Mouse (Mus musculus) heart, embryonic 15.5 days (tissue): ENCODE results near the gene Olfr901. TPM values are rescaled to one million over a fixed set of nuclear protein-coding genes. Genes with fewer than 3 reads are reported as not detected.
"Not testable (repeated sequence)": the region's sequence is repeated elsewhere in the genome, so short reads cannot be mapped to it uniquely, and the experiment has no call there.

Source experiments
- ATAC-seq: fragments of 200-750 bp; cut with Nextera tagmentation; replicated peaks from 2 replicates; pipeline ENCODE4 v1.8.0; 2017; ENCODE audit warnings: low read depth, moderate TSS enrichment; ENCODE audit not compliant: insufficient number of reproducible peaks, insufficient read depth, low FRiP score
- H3K27ac ChIP-seq: fragments of 300-500 bp; sonication (generic); 2 replicates; pipeline ENCODE4 v1.5.1; 2015; ENCODE audit warnings: mild to moderate bottlenecking, inconsistent platforms
- H3K27me3 ChIP-seq: fragments of 300-500 bp; sonication (generic); 2 replicates; pipeline ENCODE4 v1.6.1; 2015; ENCODE audit warnings: inconsistent platforms
- H3K36me3 ChIP-seq: fragments of 300-500 bp; sonication (generic); 2 replicates; pipeline ENCODE4 v1.6.1; 2015; ENCODE audit warnings: mild to moderate bottlenecking, inconsistent platforms
- H3K4me1 ChIP-seq: fragments of 300-500 bp; sonication (generic); replicated peaks from 2 replicates; pipeline ENCODE4 v1.6.1; 2015; ENCODE audit warnings: inconsistent platforms
- H3K4me2 ChIP-seq: fragments of 300-500 bp; sonication (generic); 2 replicates; pipeline ENCODE4 v1.6.1; 2015; ENCODE audit warnings: inconsistent platforms, mild to moderate bottlenecking, moderate library complexity
- H3K4me3 ChIP-seq: fragments of 300-500 bp; sonication (generic); 2 replicates; pipeline ENCODE4 v1.5.1; 2015; ENCODE audit warnings: mild to moderate bottlenecking, inconsistent platforms
- H3K9ac ChIP-seq: fragments of 300-500 bp; sonication (generic); 2 replicates; pipeline ENCODE4 v1.6.1; 2015; ENCODE audit warnings: mild to moderate bottlenecking, inconsistent platforms
- H3K9me3 ChIP-seq: fragments of 300-500 bp; sonication (generic); replicated peaks from 2 replicates; pipeline ENCODE4 v1.6.1; 2016; ENCODE audit warnings: inconsistent platforms
- WGBS: fragments of 180-500 bp; shearing (Covaris S2); methylation state at CpG from one replicate; pipeline ENCODE4 v1.1.7; 2015; ENCODE audit warnings: mixed read lengths; 5-methylcytosine and 5-hydroxymethylcytosine counted together
- polyA plus RNA-seq: library from polyadenylated mRNA; unstranded; fragments of >200 nt; fragmentation: Nextera tagmentation; extraction: Ambion mirVana; gene quantifications from 2 replicates; pipeline ENCODE4 v1.2.1, GENCODE M21; 2015

The Olfr901 gene
- polyA plus RNA-seq: not detected in 2 replicates

DNA sequence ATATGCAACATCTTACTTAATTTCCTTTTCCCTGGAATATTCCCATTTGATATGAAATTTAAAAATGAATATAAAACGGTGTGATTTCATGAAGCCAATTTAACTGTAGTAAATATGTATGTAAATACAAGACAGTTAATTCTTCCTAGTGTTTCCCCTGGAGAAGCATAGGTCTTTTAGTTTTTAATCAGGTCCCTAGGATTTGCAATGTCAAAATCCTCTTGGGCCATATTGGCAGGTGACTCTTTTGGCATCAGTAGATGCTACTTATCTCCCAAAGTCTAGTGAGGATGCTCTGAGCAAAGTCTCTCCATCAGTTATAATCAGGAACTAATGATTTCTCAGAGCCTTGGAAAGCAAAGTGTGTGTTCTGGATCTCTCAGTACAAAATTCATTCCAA lies at the start of gene Olfr901:
TSS of gene Olfr901 (plus strand) at position 301 of the 400 bp plus-strand sequence.
- Histone ChIP-seq H3K27ac (no peak within 1 kb of the TSS), H3K4me3 (no peak within 1 kb of the TSS), H3K9me3 (no peaks in the 10 kb centered on the region), H3K4me2 (no peak within 1 kb of the TSS), H3K9ac (no peak within 1 kb of the TSS), H3K36me3 (no peaks in the 10 kb centered on the region), H3K4me1 (no peaks in the 10 kb centered on the region), H3K27me3 (no peaks in the 10 kb centered on the region)
- 67% methylated on average over 1 of the region's 1 CpGs for WGBS
- ATAC-seq: no peak

DNA sequence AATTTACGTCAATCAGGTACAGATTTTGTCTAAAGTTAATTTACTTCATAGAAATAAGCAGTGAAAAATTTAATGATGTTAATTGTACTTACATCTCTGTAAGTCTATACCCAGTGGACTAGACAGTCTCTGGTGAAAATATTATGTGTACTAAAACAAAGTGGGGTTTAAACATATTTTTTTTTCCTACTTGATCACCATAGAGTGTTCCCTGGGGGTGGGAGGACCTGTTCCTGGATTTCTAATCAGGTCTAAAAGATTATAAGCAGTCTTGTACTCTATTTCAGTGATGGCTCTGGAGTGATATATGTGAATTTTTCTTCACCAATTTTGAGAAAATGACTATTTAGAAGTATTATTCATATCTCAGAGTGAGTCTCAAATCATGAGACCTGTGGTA lies 27.9 kb upstream of the Olfr901 start, which contains the start of gene Olfr147:
TSS of gene Olfr147 (plus strand) at position 301 of the 400 bp plus-strand sequence.
- Histone ChIP-seq H3K27ac (no peak within 1 kb of the TSS), H3K9me3 (no peaks in the 10 kb centered on the region), H3K4me2 (no peak within 1 kb of the TSS), H3K36me3 (no peaks in the 10 kb centered on the region), H3K9ac (no peak within 1 kb of the TSS), H3K27me3 (no peaks in the 10 kb centered on the region), H3K4me1 (no peaks in the 10 kb centered on the region), H3K4me3 (no peak within 1 kb of the TSS)
- ATAC-seq: no peak
- 65% methylated on average over 1 of the region's 1 CpGs for WGBS

DNA sequence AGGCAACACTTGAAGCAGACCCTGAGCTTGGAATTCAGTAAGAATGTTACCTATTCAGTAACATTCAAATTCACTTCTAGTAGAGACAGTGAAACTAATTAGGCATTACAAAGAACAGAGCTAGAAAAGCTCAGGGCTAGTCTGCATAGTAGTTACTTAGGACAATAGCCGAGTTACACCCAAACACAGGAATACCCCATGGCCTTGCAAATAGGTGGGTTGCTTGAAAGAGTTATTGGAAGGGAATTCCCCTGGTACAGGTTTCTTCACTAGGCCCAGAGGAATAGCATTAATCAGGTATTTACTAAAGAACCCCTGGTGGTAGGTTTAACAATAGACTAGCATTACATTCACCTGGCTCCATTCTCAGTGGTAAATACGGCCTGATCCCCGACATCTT lies 21.8 kb upstream of the Olfr901 start:
- H3K9ac ChIP-seq, ATAC-seq, H3K4me3 ChIP-seq, H3K27me3 ChIP-seq, H3K4me1 ChIP-seq, H3K36me3 ChIP-seq, H3K9me3 ChIP-seq, H3K27ac ChIP-seq, H3K4me2 ChIP-seq: not testable (repeated sequence)
- 87% methylated on average over 3 of the region's 3 CpGs for WGBS

DNA sequence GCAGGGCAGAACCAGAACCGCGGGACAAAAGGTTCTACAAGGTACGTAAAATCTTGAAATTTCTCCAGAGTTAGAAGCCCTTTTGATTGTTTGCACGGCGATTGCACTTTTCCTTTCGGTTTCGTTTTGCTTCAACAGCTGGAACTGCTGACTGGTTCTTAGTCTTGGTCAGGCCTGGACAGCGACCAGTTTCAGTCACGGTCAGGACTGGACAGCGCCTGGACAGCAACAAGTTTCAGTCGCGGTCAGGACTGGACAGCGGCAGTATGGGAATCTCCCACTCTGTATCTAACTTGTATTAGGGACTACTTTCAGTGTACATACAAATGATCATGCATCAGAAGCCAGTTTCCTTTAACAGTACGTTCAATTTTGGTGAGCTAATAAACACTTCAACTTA lies 15.8 kb upstream of the Olfr901 start:
- WGBS: 87% methylated on average over 14 of the region's 14 CpGs
- H3K36me3 ChIP-seq, H3K4me1 ChIP-seq, H3K4me3 ChIP-seq, H3K27ac ChIP-seq, H3K9me3 ChIP-seq, H3K9ac ChIP-seq, ATAC-seq, H3K27me3 ChIP-seq, H3K4me2 ChIP-seq: not testable (repeated sequence)

DNA sequence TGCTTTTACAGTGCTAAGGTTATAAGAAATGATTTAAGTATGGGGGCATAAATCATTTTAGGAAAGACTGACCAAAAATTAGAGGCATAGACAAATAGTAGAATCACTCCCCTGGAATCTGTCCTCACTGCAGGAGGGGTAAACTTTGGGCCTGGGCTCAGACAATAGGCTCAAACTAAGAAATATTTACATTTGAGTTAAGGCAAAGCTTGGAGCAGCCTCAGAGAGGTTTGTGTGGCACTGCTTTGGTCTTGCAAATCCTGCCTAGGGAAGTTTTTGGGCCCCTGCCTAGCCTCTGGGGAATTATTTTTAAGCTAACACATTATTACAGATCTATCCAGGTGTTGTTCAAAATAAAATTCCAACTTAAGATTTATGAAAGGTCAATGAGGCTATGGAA lies 5.5 kb upstream of the Olfr901 start:
- no peak overlapping the region for H3K4me3 ChIP-seq

DNA sequence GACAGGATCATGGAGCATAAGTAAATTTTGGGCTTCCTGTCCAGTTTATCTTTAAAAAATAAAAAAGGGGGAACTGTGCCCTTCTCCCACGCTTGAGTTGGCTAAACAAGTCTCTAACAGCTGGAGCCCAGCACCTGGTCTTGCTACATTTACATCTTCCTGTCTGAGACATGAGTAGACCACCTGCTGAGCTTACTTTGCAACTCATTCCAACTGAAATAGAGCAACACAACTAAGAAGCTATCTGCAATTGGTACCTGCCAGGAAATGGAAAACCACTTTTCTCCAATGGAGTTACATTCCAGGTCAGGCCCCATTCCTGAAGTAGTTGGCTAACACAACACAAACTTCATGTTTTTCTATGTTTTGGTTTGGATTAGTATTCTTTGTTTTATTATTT lies 2.2 kb upstream of the Olfr901 start:
- H3K27me3 ChIP-seq: no peaks in the 10 kb centered on the region
- no peak overlapping the region for H3K4me2 ChIP-seq
- H3K4me3 ChIP-seq: no peak overlapping the region
- H3K9me3 ChIP-seq: no peaks in the 10 kb centered on the region
- no peak overlapping the region for H3K9ac ChIP-seq
- H3K27ac ChIP-seq: no peak overlapping the region
- H3K36me3 ChIP-seq: no peaks in the 10 kb centered on the region
- ATAC-seq: no peak
- WGBS: 38% methylated on average over 1 of the region's 1 CpGs
- H3K4me1 ChIP-seq: no peaks in the 10 kb centered on the region

More for the DNA sequence above, 5.5 kb upstream of the Olfr901 start:
- H3K9me3 ChIP-seq: no peaks in the 10 kb centered on the region
- no peak overlapping the region for H3K4me2 ChIP-seq
- no peak overlapping the region for H3K9ac ChIP-seq
- H3K27me3 ChIP-seq: no peaks in the 10 kb centered on the region
- no peak overlapping the region for H3K27ac ChIP-seq
- no peaks in the 10 kb centered on the region for H3K4me1 ChIP-seq
- H3K36me3 ChIP-seq: no peaks in the 10 kb centered on the region
- no peak for ATAC-seq

DNA sequence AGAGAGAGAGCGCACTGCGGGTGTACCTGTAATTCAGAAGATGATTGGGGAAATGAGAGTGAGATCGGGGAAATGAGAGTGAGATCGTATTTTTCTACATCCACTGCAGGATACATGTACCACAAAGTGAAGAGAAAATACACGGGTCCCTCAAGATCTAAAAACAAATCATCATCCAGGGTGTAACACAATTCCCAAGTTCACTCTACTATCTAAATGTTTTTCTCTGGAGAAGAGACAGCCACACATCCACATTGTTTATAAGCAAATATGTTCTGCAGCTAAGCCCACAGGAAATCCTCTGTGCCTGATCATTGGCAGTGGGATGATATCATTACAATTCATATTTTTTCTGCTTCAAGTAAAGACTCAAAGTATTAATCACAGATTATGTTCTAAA lies 18.1 kb downstream of the Olfr901 start, which contains the start of gene Olfr902:
TSS of gene Olfr902 (plus strand) at position 301 of the 400 bp plus-strand sequence.
- H3K9me3 ChIP-seq: no peaks in the 10 kb centered on the region
- H3K4me2 ChIP-seq: no peak within 1 kb of the TSS
- no peaks in the 10 kb centered on the region for H3K4me1 ChIP-seq
- H3K36me3 ChIP-seq: no peaks in the 10 kb centered on the region
- no peak for ATAC-seq
- H3K27ac ChIP-seq: no peak within 1 kb of the TSS
- 86% methylated on average over 5 of the region's 5 CpGs for WGBS
- no peak within 1 kb of the TSS for H3K9ac ChIP-seq
- H3K4me3 ChIP-seq: no peak within 1 kb of the TSS
- no peaks in the 10 kb centered on the region for H3K27me3 ChIP-seq

DNA sequence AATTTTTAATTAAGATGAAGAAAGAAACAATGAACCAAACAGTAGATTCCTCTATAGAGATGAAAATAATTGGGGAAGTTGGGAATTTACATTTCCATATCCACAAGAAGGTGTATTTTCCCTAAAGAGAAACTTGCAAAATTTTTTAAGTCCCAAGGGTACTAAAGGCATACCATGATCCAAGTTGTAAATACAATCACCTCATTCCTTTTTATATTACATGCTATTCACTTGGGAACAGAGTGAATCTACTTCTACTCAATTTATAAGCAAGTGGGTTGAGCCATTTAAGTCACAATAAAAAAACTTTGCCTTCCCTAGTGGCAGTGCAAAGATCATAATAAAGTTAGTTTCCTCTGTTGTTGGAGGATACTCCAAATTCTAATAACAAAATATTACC lies 33.6 kb downstream of the Olfr901 start, which contains the start of gene Olfr904:
TSS of gene Olfr904 (plus strand) at position 301 of the 400 bp plus-strand sequence.
- H3K4me2 ChIP-seq: no peak within 1 kb of the TSS
- no peak for ATAC-seq
- no peak within 1 kb of the TSS for H3K4me3 ChIP-seq
- no peaks in the 10 kb centered on the region for H3K4me1 ChIP-seq
- H3K27me3 ChIP-seq: no peaks in the 10 kb centered on the region
- no peaks in the 10 kb centered on the region for H3K36me3 ChIP-seq
- H3K9me3 ChIP-seq: no peaks in the 10 kb centered on the region
- H3K27ac ChIP-seq: no peak within 1 kb of the TSS
- no peak within 1 kb of the TSS for H3K9ac ChIP-seq

DNA sequence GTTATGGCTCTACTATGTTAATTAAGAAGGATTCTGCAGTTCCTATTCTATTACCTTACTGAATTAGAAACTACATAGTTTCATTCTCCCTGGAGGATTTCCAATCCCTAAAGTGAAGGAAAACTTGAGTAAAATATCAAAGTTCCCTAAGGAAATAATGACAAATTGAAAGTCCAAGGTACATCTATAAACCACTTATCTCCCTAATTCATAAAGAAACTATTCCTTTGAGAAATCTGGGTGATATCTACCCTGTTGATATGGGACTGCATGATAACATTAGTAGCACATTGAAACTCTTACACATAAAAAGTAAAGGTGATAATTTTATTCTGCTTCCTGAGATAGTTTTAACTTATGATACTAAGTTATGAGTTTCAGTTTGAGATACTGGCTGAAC lies 41.6 kb downstream of the Olfr901 start, which contains the start of gene Olfr905:
TSS of gene Olfr905 (plus strand) at position 301 of the 400 bp plus-strand sequence.
- H3K36me3 ChIP-seq: no peaks in the 10 kb centered on the region
- no peak for ATAC-seq
- no peak within 1 kb of the TSS for H3K27ac ChIP-seq
- no peak within 1 kb of the TSS for H3K4me3 ChIP-seq
- H3K4me1 ChIP-seq: no peaks in the 10 kb centered on the region
- H3K9me3 ChIP-seq: no peaks in the 10 kb centered on the region
- H3K9ac ChIP-seq: no peak within 1 kb of the TSS
- H3K4me2 ChIP-seq: no peak within 1 kb of the TSS
- H3K27me3 ChIP-seq: no peaks in the 10 kb centered on the region

Other genes with a start within 250 kb of the Olfr901 start
- not detected in 2 replicates for gene Olfr891, start 248.6 kb upstream of the Olfr901 start, polyA plus RNA-seq
- not detected in 2 replicates for gene Olfr893, start 221.1 kb upstream of the Olfr901 start, polyA plus RNA-seq
- gene Olfr894, start 211.4 kb upstream of the Olfr901 start, polyA plus RNA-seq: not detected in 2 replicates
- not detected in 2 replicates for gene Olfr143, start 176.7 kb upstream of the Olfr901 start, polyA plus RNA-seq
- gene Olfr895, start 161.6 kb upstream of the Olfr901 start, polyA plus RNA-seq: not detected in 2 replicates
- gene Olfr896-ps1, start 138.3 kb upstream of the Olfr901 start, polyA plus RNA-seq: not detected in 2 replicates
- gene Olfr25, start 100.4 kb upstream of the Olfr901 start, polyA plus RNA-seq: not detected in 2 replicates
- not detected in 2 replicates for gene Olfr898, start 81.0 kb upstream of the Olfr901 start, polyA plus RNA-seq
- not detected in 2 replicates for gene Olfr250, start 62.6 kb upstream of the Olfr901 start, polyA plus RNA-seq
- gene Olfr251, start 52.4 kb upstream of the Olfr901 start, polyA plus RNA-seq: not detected in 2 replicates
- gene Olfr147, start 27.8 kb upstream of the Olfr901 start, polyA plus RNA-seq: not detected in 2 replicates
- not detected in 2 replicates for gene Olfr902, start 18.2 kb downstream of the Olfr901 start, polyA plus RNA-seq
- not detected in 2 replicates for gene Olfr904, start 33.7 kb downstream of the Olfr901 start, polyA plus RNA-seq
- gene Olfr905, start 41.7 kb downstream of the Olfr901 start, polyA plus RNA-seq: not detected in 2 replicates
- gene Olfr906, start 57.6 kb downstream of the Olfr901 start, polyA plus RNA-seq: not detected in 2 replicates
- not detected in 2 replicates for gene Olfr907, start 66.3 kb downstream of the Olfr901 start, polyA plus RNA-seq
- not detected in 2 replicates for gene Olfr911-ps1, start 92.1 kb downstream of the Olfr901 start, polyA plus RNA-seq
- gene Olfr910, start 108.4 kb downstream of the Olfr901 start, polyA plus RNA-seq: not detected in 2 replicates
- not detected in 2 replicates for gene Olfr912, start 150.7 kb downstream of the Olfr901 start, polyA plus RNA-seq
- gene Olfr913, start 163.3 kb downstream of the Olfr901 start, polyA plus RNA-seq: not detected in 2 replicates
- not detected in 2 replicates for gene Olfr914, start 175.6 kb downstream of the Olfr901 start, polyA plus RNA-seq
- gene Olfr916, start 230.4 kb downstream of the Olfr901 start, polyA plus RNA-seq: not detected in 2 replicates
- not detected in 2 replicates for gene Olfr917, start 236.4 kb downstream of the Olfr901 start, polyA plus RNA-seq
- not detected in 2 replicates for gene Olfr918, start 245.1 kb downstream of the Olfr901 start, polyA plus RNA-seq